Mouse (Mus musculus) myocyte (in vitro differentiated cells): ENCODE data around the gene Hoxc5. TPM values are rescaled to one million over a fixed set of nuclear protein-coding genes. Genes with fewer than 3 reads are reported as not detected.

Experiments used
- H3K27me3 ChIP-seq: one replicate; pipeline ENCODE4 v1.6.1; 2011; ENCODE audit not compliant: control insufficient read depth, insufficient read depth, insufficient read length
- H3K36me3 ChIP-seq: one replicate; pipeline ENCODE4 v1.6.1; 2011; ENCODE audit not compliant: control insufficient read depth, insufficient read depth
- H3K4me2 ChIP-seq: one replicate; pipeline ENCODE4 v1.6.1; 2011; ENCODE audit warnings: low read depth, control low read depth
- H3K4me3 ChIP-seq: one replicate; pipeline ENCODE4 v1.5.1; 2011; ENCODE audit warnings: mild to moderate bottlenecking, control low read depth, moderate library complexity
- H3K79me2 ChIP-seq: one replicate; pipeline ENCODE4 v1.6.1; 2011; ENCODE audit not compliant: control insufficient read depth, insufficient read depth
- H3ac ChIP-seq: one replicate; pipeline ENCODE4 v1.6.1; 2011; ENCODE audit not compliant: control insufficient read depth, insufficient read length
- CEBPB ChIP-seq: IDR thresholded peaks from 2 replicates; pipeline ENCODE4 v1.6.1; 2011; ENCODE audit warnings: mild to moderate bottlenecking, moderate library complexity; ENCODE audit not compliant: poor library complexity, insufficient read depth, severe bottlenecking
- E2F4 ChIP-seq: IDR thresholded peaks from one replicate; pipeline ENCODE4 v1.6.1; 2011; ENCODE audit warnings: mild to moderate bottlenecking, control low read depth, moderate library complexity; ENCODE audit not compliant: insufficient read depth
- MAX ChIP-seq: IDR thresholded peaks from one replicate; pipeline ENCODE4 v1.6.1; 2011; ENCODE audit warnings: low read depth, mild to moderate bottlenecking, control low read depth
- MYOD1 ChIP-seq, 3 experiments: IDR thresholded peaks; one replicate each; pipeline ENCODE4 v1.6.1; 2011; ENCODE audit warnings: control low read depth in 2 of 3, low read depth in 2 of 3, mild to moderate bottlenecking in 2 of 3, moderate library complexity in 1 of 3; ENCODE audit not compliant: insufficient read length in 2 of 3, control insufficient read depth in 1 of 3
- MYOG ChIP-seq, 3 experiments: IDR thresholded peaks; one replicate each; pipeline ENCODE4 v1.6.1; 2011; ENCODE audit warnings: control low read depth in 2 of 3, low read depth in 2 of 3, mild to moderate bottlenecking in 2 of 3; ENCODE audit not compliant: insufficient read length in 2 of 3, control insufficient read depth in 1 of 3, insufficient read depth in 1 of 3
- POLR2A ChIP-seq: IDR thresholded peaks from one replicate; pipeline ENCODE4 v1.6.1; 2011; ENCODE audit warnings: low read depth, mild to moderate bottlenecking, control low read depth, moderate library complexity; ENCODE audit not compliant: insufficient read length
- POLR2AphosphoS2 ChIP-seq: IDR thresholded peaks from one replicate; pipeline ENCODE4 v1.6.1; 2011; ENCODE audit warnings: low read depth, control low read depth; ENCODE audit not compliant: insufficient read length
- REST ChIP-seq: IDR thresholded peaks from one replicate; pipeline ENCODE4 v1.6.1; 2011; ENCODE audit warnings: mild to moderate bottlenecking, control low read depth, moderate library complexity; ENCODE audit not compliant: insufficient read depth, insufficient read length
- SRF ChIP-seq: IDR thresholded peaks from one replicate; pipeline ENCODE4 v1.6.1; 2011; ENCODE audit warnings: low read depth; ENCODE audit not compliant: control insufficient read depth, insufficient read length
- TCF12 ChIP-seq: IDR thresholded peaks from one replicate; pipeline ENCODE4 v1.6.1; 2011; ENCODE audit warnings: mild to moderate bottlenecking, control low read depth; ENCODE audit not compliant: poor library complexity, insufficient read depth, severe bottlenecking
- TCF3 ChIP-seq: IDR thresholded peaks from one replicate; pipeline ENCODE4 v1.6.1; 2011; ENCODE audit warnings: low read depth, control low read depth; ENCODE audit not compliant: insufficient read length
- USF1 ChIP-seq: IDR thresholded peaks from one replicate; pipeline ENCODE4 v1.6.1; 2011; ENCODE audit warnings: low read depth, mild to moderate bottlenecking, control low read depth, moderate library complexity
- polyA plus RNA-seq: library from polyadenylated mRNA; unstranded; fragments of >200 nt; fragmentation: generic; extraction: Trizol; gene quantifications from one replicate; pipeline ENCODE4 v1.2.1, GENCODE M21; 2012; ENCODE audit warnings: missing spikeins

Gene Hoxc5
- polyA plus RNA-seq, 1 experiment, result 1.2 TPM

GRCm38 (mm10) chr15:102977423-102977974, 10.3 kb downstream of the Hoxc5 start:
- H3K4me3 ChIP-seq, result peak overlapping the region; percentile 92
- H3ac ChIP-seq, result peak overlapping the region; percentile 64
- H3K27me3 ChIP-seq, result no peaks in the 10 kb centered on the region
- H3K36me3 ChIP-seq, result no peaks in the 10 kb centered on the region
- H3K4me2 ChIP-seq, result peak overlapping the region; percentile 95
- TF ChIP-seq E2F4, result no peak
- no peak for TF ChIP-seq MYOG (IDR thresholded peaks at IDR 0.05; ENCODE audit: control insufficient read depth in 1 of 3, insufficient read depth in 1 of 3, insufficient read length in 2 of 3, low read depth in 2 of 3)
- no peak for TF ChIP-seq REST
- no peak for TF ChIP-seq POLR2A
- TF ChIP-seq MAX, result no peak
- no peak for TF ChIP-seq TCF12
- no peak for TF ChIP-seq POLR2AphosphoS2
- TF ChIP-seq USF1, result no peak
- no peak for TF ChIP-seq MYOD1 (IDR thresholded peaks at IDR 0.05; ENCODE audit: control insufficient read depth in 1 of 3, insufficient read length in 2 of 3, low read depth in 2 of 3)
- TF ChIP-seq CEBPB, result no peak
- no peak for TF ChIP-seq SRF
- H3K79me2 ChIP-seq, result peaks cover 99% of the 10 kb centered on the region

- Histone ChIP-seq H3K36me3 (no peaks in the 10 kb centered on the region), H3K4me2 (peak overlapping the region; percentile 95), H3K4me3 (peak overlapping the region; percentile 92), H3ac (peak overlapping the region; percentile 64), H3K27me3 (no peaks in the 10 kb centered on the region), H3K79me2 (peaks cover 99% of the 10 kb centered on the region)
- no peak for TF ChIP-seq POLR2AphosphoS2
- peak; percentile 39 for TF ChIP-seq POLR2A
These were observed 11.6 kb downstream of the Hoxc5 start for GRCm38 (mm10) chr15:102978615-102979515.

DNA sequence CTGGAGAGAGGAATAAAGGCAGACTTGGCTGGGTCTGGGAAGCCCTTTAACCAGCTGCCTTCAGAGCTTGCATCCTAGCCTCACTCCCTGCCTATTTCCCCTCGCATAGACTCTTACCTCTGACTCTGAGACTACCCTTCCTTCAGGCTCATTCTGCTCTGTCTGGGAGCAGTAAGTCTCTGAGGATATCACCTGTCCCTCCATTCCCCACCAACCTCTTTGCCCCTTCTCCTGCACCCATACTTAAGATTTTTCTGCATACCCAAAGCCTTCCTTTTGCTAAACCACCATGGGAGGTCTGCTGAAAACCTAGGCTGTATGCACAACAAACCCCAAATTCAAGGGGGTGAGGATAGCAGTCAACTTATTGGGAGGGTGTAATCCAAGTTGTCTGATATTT, 12.7 kb downstream of the Hoxc5 start:
- TF ChIP-seq E2F4 (no peak), CEBPB (no peak), SRF (no peak), POLR2A (no peak), USF1 (no peak), TCF12 (no peak), TCF3 (no peak), POLR2AphosphoS2 (no peak), MAX (no peak), REST (no peak), MYOD1 (IDR thresholded peaks at IDR 0.05; ENCODE audit: control insufficient read depth in 1 of 3, insufficient read length in 2 of 3, low read depth in 2 of 3) (no peak), MYOG (IDR thresholded peaks at IDR 0.05; ENCODE audit: control insufficient read depth in 1 of 3, insufficient read depth in 1 of 3, insufficient read length in 2 of 3, low read depth in 2 of 3) (no peak)
- Histone ChIP-seq H3K79me2 (peaks cover 99% of the 10 kb centered on the region), H3K4me2 (peak overlapping the region; percentile 95), H3ac (peak overlapping the region; percentile 59), H3K27me3 (no peaks in the 10 kb centered on the region), H3K4me3 (peak overlapping the region; percentile 92), H3K36me3 (no peaks in the 10 kb centered on the region)

GRCm38 (mm10) chr15:102980352-102980751, 13.1 kb downstream of the Hoxc5 start:
- Histone ChIP-seq H3ac (peak overlapping the region; percentile 59), H3K27me3 (no peaks in the 10 kb centered on the region), H3K36me3 (no peaks in the 10 kb centered on the region), H3K4me2 (peak overlapping the region; percentile 95), H3K4me3 (peak overlapping the region; percentile 92), H3K79me2 (peaks cover 99% of the 10 kb centered on the region)
- TF ChIP-seq TCF12 (no peak), POLR2AphosphoS2 (no peak), SRF (no peak), MYOD1 (IDR thresholded peaks at IDR 0.05; ENCODE audit: control insufficient read depth in 1 of 3, insufficient read length in 2 of 3, low read depth in 2 of 3) (no peak), USF1 (no peak), REST (no peak), TCF3 (no peak), POLR2A (no peak), E2F4 (no peak), MYOG (IDR thresholded peaks at IDR 0.05; ENCODE audit: control insufficient read depth in 1 of 3, insufficient read depth in 1 of 3, insufficient read length in 2 of 3, low read depth in 2 of 3) (no peak), MAX (no peak), CEBPB (no peak)

- H3K27me3 ChIP-seq, result no peaks in the 10 kb centered on the region
These were observed 13.7 kb downstream of the Hoxc5 start for GRCm38 (mm10) chr15:102980912-102981311.

More at GRCm38 (mm10) chr15:102980912-102981311, 13.7 kb downstream of the Hoxc5 start:
- H3K79me2 ChIP-seq, result peaks cover 95% of the 10 kb centered on the region
- H3K4me2 ChIP-seq, result peak overlapping the region; percentile 95
- H3K36me3 ChIP-seq, result no peaks in the 10 kb centered on the region
- no peak for TF ChIP-seq MYOD1 (IDR thresholded peaks at IDR 0.05; ENCODE audit: control insufficient read depth in 1 of 3, insufficient read length in 2 of 3, low read depth in 2 of 3)
- TF ChIP-seq POLR2A, result peak; percentile 7
- H3ac ChIP-seq, result peak overlapping the region; percentile 59
- peak overlapping the region; percentile 92 for H3K4me3 ChIP-seq
